Mouse (Mus musculus) kidney, adult 2 months (tissue): ENCODE results near the gene Tfcp2.

Source experiments
- CTCF ChIP-seq: fragments of 200-500 bp; conservative IDR thresholded peaks from 2 replicates; pipeline ENCODE4 v1.5.1; 2011; ENCODE audit warnings: low read depth, mild to moderate bottlenecking, control low read depth, low read length, moderate library complexity, mixed read lengths; ENCODE audit not compliant: insufficient read depth, insufficient read length
- POLR2A ChIP-seq: fragments of 200-500 bp; IDR thresholded peaks from one replicate; pipeline ENCODE4 v1.6.1; 2011; ENCODE audit warnings: low read depth, low read length, control low read depth

- no peak for TF ChIP-seq POLR2A
- no peak for TF ChIP-seq CTCF
Observed at GRCm38 (mm10) chr15:100470037-100470436, 81.8 kb downstream of the Tfcp2 start.
